Mouse (Mus musculus): ENCODE results near the gene Hpse2.

DNA sequence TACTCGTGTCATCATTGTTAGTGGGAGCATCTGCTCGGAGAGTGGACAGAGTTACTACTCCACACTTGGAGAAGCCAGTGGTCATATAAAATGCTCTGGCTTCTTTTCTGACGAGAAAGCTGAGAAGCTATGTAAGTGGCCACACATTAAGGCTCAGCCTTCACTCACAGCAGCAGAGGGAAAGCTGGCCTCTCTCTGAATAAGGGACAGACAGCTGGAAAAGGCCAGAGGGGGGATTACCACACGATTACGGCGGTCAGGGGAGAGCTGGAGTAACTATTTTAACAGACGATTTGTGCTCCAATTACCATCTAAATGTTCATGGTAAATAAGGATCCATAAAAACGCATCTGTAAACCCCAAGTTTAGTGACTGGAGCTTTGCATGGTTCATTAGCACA is 232.1 kb downstream of the Hpse2 start:
- TF ChIP-seq CTCF (conservative IDR thresholded peaks at IDR 0.05; ENCODE audit: low read length): no peak
- TF ChIP-seq POU5F1 (IDR thresholded peaks at IDR 0.05; ENCODE audit: borderline replicate concordance, low read length): no peak
- TF ChIP-seq NANOG (IDR thresholded peaks at IDR 0.05; ENCODE audit: borderline replicate concordance, low read length): no peak

All from E14TG2a.4 (cell line).